Mouse (Mus musculus) cerebellum, adult 11 months (tissue): ENCODE measurements around the gene Foxc2.

Experiments used
- DNase-seq: peaks from one replicate; pipeline ENCODE4 v3.0.0; 2022

The Foxc2 gene

GRCm38 (mm10) chr8:121115948-121116347, at the start of gene Foxc2:
Gene Foxc2 (plus strand): TSS chr8:121116171.
- DNase-seq, result no peak

- no peak for DNase-seq
Observed at GRCm38 (mm10) chr8:121071454-121071853, 44.5 kb upstream of the Foxc2 start.

- DNase-seq, result no peak
Observed at GRCm38 (mm10) chr8:121072406-121073130, 43.4 kb upstream of the Foxc2 start.

GRCm38 (mm10) chr8:121073174-121074107, 42.5 kb upstream of the Foxc2 start:
- no peak for DNase-seq

- DNase-seq, result no peak
Observed at GRCm38 (mm10) chr8:121074108-121074847, 41.7 kb upstream of the Foxc2 start.

- no peak for DNase-seq
Observed at GRCm38 (mm10) chr8:121074848-121075145, 41.2 kb upstream of the Foxc2 start.

- DNase-seq, result no peak
Observed at GRCm38 (mm10) chr8:121075936-121076335, 40.0 kb upstream of the Foxc2 start.

GRCm38 (mm10) chr8:121076555-121076954, 39.4 kb upstream of the Foxc2 start:
- DNase-seq, result no peak

- DNase-seq, result no peak
Observed at GRCm38 (mm10) chr8:121078721-121079120, 37.2 kb upstream of the Foxc2 start.

- no peak for DNase-seq
Observed at GRCm38 (mm10) chr8:121079201-121079600, 36.8 kb upstream of the Foxc2 start.

- DNase-seq, result no peak
Observed at GRCm38 (mm10) chr8:121079944-121080343, 36.0 kb upstream of the Foxc2 start.

- DNase-seq, result no peak
Observed at GRCm38 (mm10) chr8:121080361-121081090, 35.4 kb upstream of the Foxc2 start.

GRCm38 (mm10) chr8:121081398-121081797, 34.6 kb upstream of the Foxc2 start:
- no peak for DNase-seq

- no peak for DNase-seq
Observed at GRCm38 (mm10) chr8:121082218-121083092, 33.5 kb upstream of the Foxc2 start.

GRCm38 (mm10) chr8:121083093-121083935, 32.7 kb upstream of the Foxc2 start:
- DNase-seq, result no peak

- no peak for DNase-seq
Observed at GRCm38 (mm10) chr8:121083936-121084209, 32.1 kb upstream of the Foxc2 start.

- no peak for DNase-seq
Observed at GRCm38 (mm10) chr8:121084210-121084951, 31.6 kb upstream of the Foxc2 start, which contains the start of gene Foxf1. Gene Foxf1 (plus strand): TSS chr8:121084386.

GRCm38 (mm10) chr8:121085011-121085410, 31.0 kb upstream of the Foxc2 start:
- no peak for DNase-seq

- DNase-seq, result no peak
Observed at GRCm38 (mm10) chr8:121085561-121085960, 30.4 kb upstream of the Foxc2 start.
